Mouse (Mus musculus) MEL (cell line): ENCODE data around the gene Hibadh. TPM values are rescaled to one million over a fixed set of nuclear protein-coding genes. Genes with fewer than 3 reads are reported as not detected.
A peak's percentile ranks its signal among the peaks of the same experiment; 100 is the strongest.

Source experiments
- DNase-seq: peaks from one replicate; pipeline ENCODE4 v3.0.0; 2011; ENCODE audit warnings: low read depth, low spot score
- H3K27ac ChIP-seq: 2 replicates; pipeline ENCODE4 v1.5.1; 2012; ENCODE audit warnings: low read depth, mild to moderate bottlenecking, control low read depth, low read length, moderate library complexity; ENCODE audit not compliant: control insufficient read depth
- H3K27me3 ChIP-seq, 2 experiments: fragments of 150-350 bp in 1 of 2; sonication (generic) in 1 of 2; 2 replicates each; pipeline ENCODE4 v1.6.1; 2012; ENCODE audit warnings: low read length in 2 of 2, mild to moderate bottlenecking in 2 of 2, improper control_type of control experiment in 1 of 2, moderate library complexity in 1 of 2; ENCODE audit not compliant: insufficient read depth in 2 of 2, control insufficient read depth in 1 of 2
- H3K36me3 ChIP-seq, 2 experiments: 2 replicates each; pipeline ENCODE4 v1.6.1; 2012 to 2014; ENCODE audit warnings: low read length in 2 of 2, improper control_type of control experiment in 1 of 2, inconsistent platforms in 1 of 2, mild to moderate bottlenecking in 1 of 2; ENCODE audit not compliant: insufficient read depth in 2 of 2, control insufficient read depth in 1 of 2
- H3K4me1 ChIP-seq, 2 experiments: fragments of 150-350 bp in 1 of 2; sonication (generic) in 1 of 2; 2 replicates each; pipeline ENCODE4 v1.6.1; 2012; ENCODE audit warnings: low read length in 2 of 2, improper control_type of control experiment in 1 of 2, mild to moderate bottlenecking in 1 of 2; ENCODE audit not compliant: insufficient read depth in 2 of 2, control insufficient read depth in 1 of 2
- H3K4me3 ChIP-seq, 2 experiments: fragments of 150-350 bp in 1 of 2; sonication (generic) in 1 of 2; 2 replicates each; pipeline ENCODE4 v1.5.1; 2012; ENCODE audit warnings: low read depth in 2 of 2, low read length in 2 of 2, mild to moderate bottlenecking in 2 of 2, moderate library complexity in 2 of 2, control low read depth in 1 of 2, improper control_type of control experiment in 1 of 2; ENCODE audit not compliant: control insufficient read depth in 1 of 2, insufficient read depth in 1 of 2
- H3K79me2 ChIP-seq: 2 replicates; pipeline ENCODE4 v1.6.1; 2012; ENCODE audit warnings: mild to moderate bottlenecking, low read length, moderate library complexity; ENCODE audit not compliant: control insufficient read depth, poor library complexity, insufficient read depth
- H3K9ac ChIP-seq: 2 replicates; pipeline ENCODE4 v1.6.1; 2012; ENCODE audit warnings: low read depth, mild to moderate bottlenecking, control low read depth, low read length, moderate library complexity; ENCODE audit not compliant: control insufficient read depth, poor library complexity, severe bottlenecking
- H3K9me3 ChIP-seq: fragments of 150-350 bp; sonication (generic); replicated peaks from 2 replicates; pipeline ENCODE4 v1.6.1; 2012; ENCODE audit warnings: mild to moderate bottlenecking, low read length, improper control_type of control experiment, moderate library complexity; ENCODE audit not compliant: insufficient read depth
- CHD2 ChIP-seq: IDR thresholded peaks from 2 replicates; pipeline ENCODE4 v1.6.1; 2011; ENCODE audit warnings: low read length, improper control_type of control experiment
- CTCF ChIP-seq, 3 experiments: IDR thresholded peaks in 2 of 3; conservative IDR thresholded peaks in 1 of 3; 2 replicates each; pipeline ENCODE4 v1.5.1; 2011 to 2012; ENCODE audit warnings: low read length in 3 of 3, low read depth in 2 of 3, mild to moderate bottlenecking in 2 of 3, improper control_type of control experiment in 1 of 3, inconsistent platforms in 1 of 3, mixed read lengths in 1 of 3, moderate library complexity in 1 of 3; ENCODE audit not compliant: control insufficient read depth in 1 of 3, insufficient read depth in 1 of 3, poor library complexity in 1 of 3, severe bottlenecking in 1 of 3
- EP300 ChIP-seq, 2 experiments: IDR thresholded peaks; 2 replicates each; pipeline ENCODE4 v1.6.1; 2011; ENCODE audit warnings: improper control_type of control experiment in 2 of 2, low read length in 2 of 2, low read depth in 1 of 2, mild to moderate bottlenecking in 1 of 2
- ETS1 ChIP-seq: IDR thresholded peaks from 2 replicates; pipeline ENCODE4 v1.6.1; 2012; ENCODE audit warnings: low read depth, mild to moderate bottlenecking, inconsistent platforms, low read length, improper control_type of control experiment, moderate library complexity
- HCFC1 ChIP-seq: IDR thresholded peaks from 2 replicates; pipeline ENCODE4 v1.6.1; 2012; ENCODE audit warnings: low read depth, mild to moderate bottlenecking, inconsistent platforms, low read length, improper control_type of control experiment, moderate library complexity
- JUND ChIP-seq: IDR thresholded peaks from 2 replicates; pipeline ENCODE4 v1.6.1; 2011; ENCODE audit warnings: low read depth, mild to moderate bottlenecking, improper control_type of control experiment, low read length
- KAT2A ChIP-seq: conservative IDR thresholded peaks from 2 replicates; pipeline ENCODE4 v1.6.1; 2012; ENCODE audit warnings: low read depth, low read length, improper control_type of control experiment, inconsistent platforms
- MAFK ChIP-seq: IDR thresholded peaks from 2 replicates; pipeline ENCODE4 v1.6.1; 2011; ENCODE audit warnings: low read depth, mild to moderate bottlenecking, low read length, improper control_type of control experiment, borderline replicate concordance
- MAX ChIP-seq: IDR thresholded peaks from 2 replicates; pipeline ENCODE4 v1.6.1; 2011; ENCODE audit warnings: low read length, improper control_type of control experiment
- MXI1 ChIP-seq: IDR thresholded peaks from 2 replicates; pipeline ENCODE4 v1.6.1; 2011; ENCODE audit warnings: mild to moderate bottlenecking, low read depth, low read length, improper control_type of control experiment
- MYB ChIP-seq: IDR thresholded peaks from 2 replicates; pipeline ENCODE4 v1.6.1; 2011; ENCODE audit warnings: mild to moderate bottlenecking, low read depth, low read length, improper control_type of control experiment
- POLR2A ChIP-seq, 2 experiments: IDR thresholded peaks; 2 replicates each; pipeline ENCODE4 v1.6.1; 2011 to 2012; ENCODE audit warnings: low read length in 2 of 2, mild to moderate bottlenecking in 2 of 2, control low read depth in 1 of 2, improper control_type of control experiment in 1 of 2, low read depth in 1 of 2, moderate library complexity in 1 of 2; ENCODE audit not compliant: control insufficient read depth in 1 of 2, insufficient read depth in 1 of 2, poor library complexity in 1 of 2
- RAD21 ChIP-seq: IDR thresholded peaks from 2 replicates; pipeline ENCODE4 v1.6.1; 2011; ENCODE audit warnings: mild to moderate bottlenecking, low read depth, low read length, improper control_type of control experiment
- RCOR1 ChIP-seq: IDR thresholded peaks from 2 replicates; pipeline ENCODE4 v1.6.1; 2012; ENCODE audit warnings: low read depth, mild to moderate bottlenecking, inconsistent platforms, low read length, improper control_type of control experiment
- SMC3 ChIP-seq: IDR thresholded peaks from 2 replicates; pipeline ENCODE4 v1.6.1; 2011; ENCODE audit warnings: low read depth, low read length, improper control_type of control experiment
- TAL1 ChIP-seq: IDR thresholded peaks from 2 replicates; pipeline ENCODE4 v1.6.1; 2012; ENCODE audit warnings: mild to moderate bottlenecking, inconsistent platforms, low read length, moderate library complexity, mixed read lengths
- UBTF ChIP-seq: IDR thresholded peaks from 2 replicates; pipeline ENCODE4 v1.6.1; 2012; ENCODE audit warnings: low read depth, mild to moderate bottlenecking, inconsistent platforms, low read length, improper control_type of control experiment, moderate library complexity, borderline replicate concordance; ENCODE audit not compliant: insufficient read depth
- USF2 ChIP-seq, 2 experiments: IDR thresholded peaks; 2 replicates each; pipeline ENCODE4 v1.6.1; 2011 to 2012; ENCODE audit warnings: improper control_type of control experiment in 2 of 2, low read length in 2 of 2, borderline replicate concordance in 1 of 2, inconsistent platforms in 1 of 2, low read depth in 1 of 2, mild to moderate bottlenecking in 1 of 2; ENCODE audit not compliant: insufficient read depth in 1 of 2
- ZKSCAN1 ChIP-seq: IDR thresholded peaks from 2 replicates; pipeline ENCODE4 v1.6.1; 2012; ENCODE audit warnings: low read depth, mild to moderate bottlenecking, inconsistent platforms, low read length, improper control_type of control experiment, moderate library complexity
- polyA plus RNA-seq, 2 experiments: library from polyadenylated mRNA; stranded (reverse) in 1 of 2; unstranded in 1 of 2; fragments of >175 nt in 1 of 2; fragments of >200 nt in 1 of 2; gene quantifications; 2 replicates each; pipeline versions ENCODE4 v1.2.1 to v1.2.4; 2012; ENCODE audit warnings: low replicate concordance in 2 of 2, low read depth in 1 of 2; ENCODE audit not compliant: insufficient read length in 2 of 2, insufficient read depth in 1 of 2, missing spikeins in 1 of 2
- total RNA-seq: library from RNA; depleted of rRNA; stranded (reverse); fragments of 300-350 nt; gene quantifications from 2 replicates; pipeline ENCODE4 v1.2.3, GENCODE M21; 2012

Gene Hibadh
- total and polyA plus RNA-seq, 3 experiments: 31.2 to 39.3 TPM; not detected in 1

GRCm38 (mm10) chr6:52663021-52663420 lies 22.8 kb upstream of the Hibadh start:
- no peak overlapping the region for H3K4me3 ChIP-seq
- H3K4me1 ChIP-seq: no peaks in the 10 kb centered on the region
- no peak for DNase-seq
- TF ChIP-seq SMC3 (peak; percentile 46; the same call in 1 of the 2 replicates), MXI1 (no peak), CTCF (IDR thresholded peaks at IDR 0.05 in 2 of 3, conservative IDR thresholded peaks at IDR 0.05 in 1 of 3; ENCODE audit: control insufficient read depth in 1 of 3, insufficient read depth in 1 of 3, low read depth in 2 of 3, low read length in 3 of 3, poor library complexity in 1 of 3, severe bottlenecking in 1 of 3) (peak in 2 of 3 experiments; percentile 26 to 35; a peak in 2 of 6 replicates), RAD21 (peak; percentile 35)
- no peaks in the 10 kb centered on the region for H3K79me2 ChIP-seq
- no peaks in the 10 kb centered on the region for H3K9me3 ChIP-seq
- H3K36me3 ChIP-seq: no peaks in the 10 kb centered on the region
- H3K27me3 ChIP-seq: peaks cover under 1 to 2% of the 10 kb centered on the region in 2 experiments; a peak in 2 of 4 replicates
- H3K9ac ChIP-seq: no peak overlapping the region
- no peak overlapping the region for H3K27ac ChIP-seq

GRCm38 (mm10) chr6:52655266-52655665 lies 15.1 kb upstream of the Hibadh start:
- Histone ChIP-seq H3K27ac (no peak overlapping the region), H3K4me1 (no peaks in the 10 kb centered on the region), H3K36me3 (no peaks in the 10 kb centered on the region), H3K9me3 (no peaks in the 10 kb centered on the region), H3K79me2 (no peaks in the 10 kb centered on the region), H3K4me3 (no peak overlapping the region), H3K27me3 (no peaks in the 10 kb centered on the region; a peak in 3 of 4 replicates), H3K9ac (no peak overlapping the region)
- TF ChIP-seq RCOR1 (no peak), EP300 (IDR thresholded peaks at IDR 0.05; ENCODE audit: low read depth in 1 of 2, low read length in 2 of 2) (no peak), TAL1 (no peak), JUND (no peak), POLR2A (IDR thresholded peaks at IDR 0.05; ENCODE audit: control insufficient read depth in 1 of 2, insufficient read depth in 1 of 2, low read depth in 1 of 2, low read length in 2 of 2, poor library complexity in 1 of 2) (no peak), UBTF (no peak), CHD2 (no peak), KAT2A (no peak), MYB (no peak), RAD21 (no peak), ETS1 (no peak), MAFK (no peak), ZKSCAN1 (no peak), HCFC1 (no peak), MAX (no peak), USF2 (IDR thresholded peaks at IDR 0.05; ENCODE audit: borderline replicate concordance in 1 of 2, insufficient read depth in 1 of 2, low read depth in 1 of 2, low read length in 2 of 2) (no peak), CTCF (IDR thresholded peaks at IDR 0.05 in 2 of 3, conservative IDR thresholded peaks at IDR 0.05 in 1 of 3; ENCODE audit: control insufficient read depth in 1 of 3, insufficient read depth in 1 of 3, low read depth in 2 of 3, low read length in 3 of 3, poor library complexity in 1 of 3, severe bottlenecking in 1 of 3) (no peak)
- no peak for DNase-seq
